Mouse (Mus musculus) MEL (cell line): ENCODE data around the gene Ifnar2. TPM values are rescaled to one million over a fixed set of nuclear protein-coding genes. Genes with fewer than 3 reads are reported as not detected.
A peak's percentile ranks its signal among the peaks of the same experiment; 100 is the strongest.

Experiments
- DNase-seq: peaks from one replicate; pipeline ENCODE4 v3.0.0; 2011; ENCODE audit warnings: low read depth, low spot score
- H3K27ac ChIP-seq: 2 replicates; pipeline ENCODE4 v1.5.1; 2012; ENCODE audit warnings: low read depth, mild to moderate bottlenecking, control low read depth, low read length, moderate library complexity; ENCODE audit not compliant: control insufficient read depth
- H3K27me3 ChIP-seq, 2 experiments: fragments of 150-350 bp in 1 of 2; sonication (generic) in 1 of 2; 2 replicates each; pipeline ENCODE4 v1.6.1; 2012; ENCODE audit warnings: low read length in 2 of 2, mild to moderate bottlenecking in 2 of 2, improper control_type of control experiment in 1 of 2, moderate library complexity in 1 of 2; ENCODE audit not compliant: insufficient read depth in 2 of 2, control insufficient read depth in 1 of 2
- H3K36me3 ChIP-seq, 2 experiments: 2 replicates each; pipeline ENCODE4 v1.6.1; 2012 to 2014; ENCODE audit warnings: low read length in 2 of 2, improper control_type of control experiment in 1 of 2, inconsistent platforms in 1 of 2, mild to moderate bottlenecking in 1 of 2; ENCODE audit not compliant: insufficient read depth in 2 of 2, control insufficient read depth in 1 of 2
- H3K4me1 ChIP-seq, 2 experiments: fragments of 150-350 bp in 1 of 2; sonication (generic) in 1 of 2; 2 replicates each; pipeline ENCODE4 v1.6.1; 2012; ENCODE audit warnings: low read length in 2 of 2, improper control_type of control experiment in 1 of 2, mild to moderate bottlenecking in 1 of 2; ENCODE audit not compliant: insufficient read depth in 2 of 2, control insufficient read depth in 1 of 2
- H3K4me3 ChIP-seq, 2 experiments: fragments of 150-350 bp in 1 of 2; sonication (generic) in 1 of 2; 2 replicates each; pipeline ENCODE4 v1.5.1; 2012; ENCODE audit warnings: low read depth in 2 of 2, low read length in 2 of 2, mild to moderate bottlenecking in 2 of 2, moderate library complexity in 2 of 2, control low read depth in 1 of 2, improper control_type of control experiment in 1 of 2; ENCODE audit not compliant: control insufficient read depth in 1 of 2, insufficient read depth in 1 of 2
- H3K79me2 ChIP-seq: 2 replicates; pipeline ENCODE4 v1.6.1; 2012; ENCODE audit warnings: mild to moderate bottlenecking, low read length, moderate library complexity; ENCODE audit not compliant: control insufficient read depth, poor library complexity, insufficient read depth
- H3K9ac ChIP-seq: 2 replicates; pipeline ENCODE4 v1.6.1; 2012; ENCODE audit warnings: low read depth, mild to moderate bottlenecking, control low read depth, low read length, moderate library complexity; ENCODE audit not compliant: control insufficient read depth, poor library complexity, severe bottlenecking
- H3K9me3 ChIP-seq: fragments of 150-350 bp; sonication (generic); replicated peaks from 2 replicates; pipeline ENCODE4 v1.6.1; 2012; ENCODE audit warnings: mild to moderate bottlenecking, low read length, improper control_type of control experiment, moderate library complexity; ENCODE audit not compliant: insufficient read depth
- BHLHE40 ChIP-seq: IDR thresholded peaks from 2 replicates; pipeline ENCODE4 v1.6.1; 2012; ENCODE audit warnings: low read depth, mild to moderate bottlenecking, inconsistent platforms, low read length, improper control_type of control experiment, borderline replicate concordance
- CHD2 ChIP-seq: IDR thresholded peaks from 2 replicates; pipeline ENCODE4 v1.6.1; 2011; ENCODE audit warnings: low read length, improper control_type of control experiment
- CTCF ChIP-seq, 3 experiments: IDR thresholded peaks in 2 of 3; conservative IDR thresholded peaks in 1 of 3; 2 replicates each; pipeline ENCODE4 v1.5.1; 2011 to 2012; ENCODE audit warnings: low read length in 3 of 3, low read depth in 2 of 3, mild to moderate bottlenecking in 2 of 3, improper control_type of control experiment in 1 of 3, inconsistent platforms in 1 of 3, mixed read lengths in 1 of 3, moderate library complexity in 1 of 3; ENCODE audit not compliant: control insufficient read depth in 1 of 3, insufficient read depth in 1 of 3, poor library complexity in 1 of 3, severe bottlenecking in 1 of 3
- E2F4 ChIP-seq: IDR thresholded peaks from 2 replicates; pipeline ENCODE4 v1.6.1; 2011; ENCODE audit warnings: low read depth, low read length, improper control_type of control experiment, borderline replicate concordance
- ELF1 ChIP-seq: IDR thresholded peaks from 2 replicates; pipeline ENCODE4 v1.6.1; 2014; ENCODE audit warnings: low read depth, mild to moderate bottlenecking, inconsistent platforms, low read length, improper control_type of control experiment, moderate library complexity
- EP300 ChIP-seq, 2 experiments: IDR thresholded peaks; 2 replicates each; pipeline ENCODE4 v1.6.1; 2011; ENCODE audit warnings: improper control_type of control experiment in 2 of 2, low read length in 2 of 2, low read depth in 1 of 2, mild to moderate bottlenecking in 1 of 2
- ETS1 ChIP-seq: IDR thresholded peaks from 2 replicates; pipeline ENCODE4 v1.6.1; 2012; ENCODE audit warnings: low read depth, mild to moderate bottlenecking, inconsistent platforms, low read length, improper control_type of control experiment, moderate library complexity
- GABPA ChIP-seq: IDR thresholded peaks from 2 replicates; pipeline ENCODE4 v1.6.1; 2012; ENCODE audit warnings: low read depth, mild to moderate bottlenecking, inconsistent platforms, low read length, improper control_type of control experiment, moderate library complexity
- GATA1 ChIP-seq: IDR thresholded peaks from 2 replicates; pipeline ENCODE4 v1.6.1; 2011; ENCODE audit warnings: low read depth, low read length, improper control_type of control experiment
- HCFC1 ChIP-seq: IDR thresholded peaks from 2 replicates; pipeline ENCODE4 v1.6.1; 2012; ENCODE audit warnings: low read depth, mild to moderate bottlenecking, inconsistent platforms, low read length, improper control_type of control experiment, moderate library complexity
- JUND ChIP-seq: IDR thresholded peaks from 2 replicates; pipeline ENCODE4 v1.6.1; 2011; ENCODE audit warnings: low read depth, mild to moderate bottlenecking, improper control_type of control experiment, low read length
- MAFK ChIP-seq: IDR thresholded peaks from 2 replicates; pipeline ENCODE4 v1.6.1; 2011; ENCODE audit warnings: low read depth, mild to moderate bottlenecking, low read length, improper control_type of control experiment, borderline replicate concordance
- MAX ChIP-seq: IDR thresholded peaks from 2 replicates; pipeline ENCODE4 v1.6.1; 2011; ENCODE audit warnings: low read length, improper control_type of control experiment
- MAZ ChIP-seq: IDR thresholded peaks from 2 replicates; pipeline ENCODE4 v1.6.1; 2012; ENCODE audit warnings: low read depth, mild to moderate bottlenecking, inconsistent platforms, low read length, improper control_type of control experiment
- MEF2A ChIP-seq: IDR thresholded peaks from 2 replicates; pipeline ENCODE4 v1.6.1; 2014; ENCODE audit warnings: low read depth, mild to moderate bottlenecking, inconsistent platforms, low read length, improper control_type of control experiment; ENCODE audit not compliant: poor library complexity, insufficient replicate concordance, severe bottlenecking; ENCODE audit errors: extremely low read depth
- MXI1 ChIP-seq: IDR thresholded peaks from 2 replicates; pipeline ENCODE4 v1.6.1; 2011; ENCODE audit warnings: mild to moderate bottlenecking, low read depth, low read length, improper control_type of control experiment
- MYB ChIP-seq: IDR thresholded peaks from 2 replicates; pipeline ENCODE4 v1.6.1; 2011; ENCODE audit warnings: mild to moderate bottlenecking, low read depth, low read length, improper control_type of control experiment
- MYC ChIP-seq: IDR thresholded peaks from 2 replicates; pipeline ENCODE4 v1.6.1; 2011; ENCODE audit warnings: low read depth, mild to moderate bottlenecking, low read length, improper control_type of control experiment, moderate library complexity
- NRF1 ChIP-seq: IDR thresholded peaks from 2 replicates; pipeline ENCODE4 v1.6.1; 2014; ENCODE audit warnings: low read depth, mild to moderate bottlenecking, inconsistent platforms, low read length, improper control_type of control experiment, moderate library complexity; ENCODE audit not compliant: poor library complexity, insufficient read depth, severe bottlenecking
- POLR2A ChIP-seq, 2 experiments: IDR thresholded peaks; 2 replicates each; pipeline ENCODE4 v1.6.1; 2011 to 2012; ENCODE audit warnings: low read length in 2 of 2, mild to moderate bottlenecking in 2 of 2, control low read depth in 1 of 2, improper control_type of control experiment in 1 of 2, low read depth in 1 of 2, moderate library complexity in 1 of 2; ENCODE audit not compliant: control insufficient read depth in 1 of 2, insufficient read depth in 1 of 2, poor library complexity in 1 of 2
- POLR2AphosphoS2 ChIP-seq: IDR thresholded peaks from 2 replicates; pipeline ENCODE4 v1.6.1; 2011; ENCODE audit warnings: low read length, improper control_type of control experiment
- POLR2AphosphoS5 ChIP-seq: IDR thresholded peaks from 2 replicates; pipeline ENCODE4 v1.6.1; 2012; ENCODE audit warnings: low read depth, borderline replicate concordance, mild to moderate bottlenecking, inconsistent platforms, low read length, moderate library complexity, mixed read lengths
- RAD21 ChIP-seq: IDR thresholded peaks from 2 replicates; pipeline ENCODE4 v1.6.1; 2011; ENCODE audit warnings: mild to moderate bottlenecking, low read depth, low read length, improper control_type of control experiment
- SIN3A ChIP-seq: IDR thresholded peaks from 2 replicates; pipeline ENCODE4 v1.6.1; 2012; ENCODE audit warnings: low read length, improper control_type of control experiment, inconsistent platforms
- SMC3 ChIP-seq: IDR thresholded peaks from 2 replicates; pipeline ENCODE4 v1.6.1; 2011; ENCODE audit warnings: low read depth, low read length, improper control_type of control experiment
- TAL1 ChIP-seq: IDR thresholded peaks from 2 replicates; pipeline ENCODE4 v1.6.1; 2012; ENCODE audit warnings: mild to moderate bottlenecking, inconsistent platforms, low read length, moderate library complexity, mixed read lengths
- TBP ChIP-seq: IDR thresholded peaks from 2 replicates; pipeline ENCODE4 v1.8.0; 2011; ENCODE audit warnings: low read depth, low read length, improper control_type of control experiment
- TCF12 ChIP-seq: IDR thresholded peaks from 2 replicates; pipeline ENCODE4 v1.6.1; 2014; ENCODE audit warnings: low read depth, mild to moderate bottlenecking, inconsistent platforms, low read length, improper control_type of control experiment, moderate library complexity
- UBTF ChIP-seq: IDR thresholded peaks from 2 replicates; pipeline ENCODE4 v1.6.1; 2012; ENCODE audit warnings: low read depth, mild to moderate bottlenecking, inconsistent platforms, low read length, improper control_type of control experiment, moderate library complexity, borderline replicate concordance; ENCODE audit not compliant: insufficient read depth
- USF2 ChIP-seq, 2 experiments: IDR thresholded peaks; 2 replicates each; pipeline ENCODE4 v1.6.1; 2011 to 2012; ENCODE audit warnings: improper control_type of control experiment in 2 of 2, low read length in 2 of 2, borderline replicate concordance in 1 of 2, inconsistent platforms in 1 of 2, low read depth in 1 of 2, mild to moderate bottlenecking in 1 of 2; ENCODE audit not compliant: insufficient read depth in 1 of 2
- ZC3H11A ChIP-seq: IDR thresholded peaks from 2 replicates; pipeline ENCODE4 v1.6.1; 2012; ENCODE audit warnings: low read depth, mild to moderate bottlenecking, inconsistent platforms, low read length, improper control_type of control experiment
- ZKSCAN1 ChIP-seq: IDR thresholded peaks from 2 replicates; pipeline ENCODE4 v1.6.1; 2012; ENCODE audit warnings: low read depth, mild to moderate bottlenecking, inconsistent platforms, low read length, improper control_type of control experiment, moderate library complexity
- ZMIZ1 ChIP-seq: IDR thresholded peaks from 2 replicates; pipeline ENCODE4 v1.6.1; 2012; ENCODE audit warnings: low read depth, mild to moderate bottlenecking, inconsistent platforms, low read length, improper control_type of control experiment, moderate library complexity
- ZNF384 ChIP-seq: IDR thresholded peaks from 2 replicates; pipeline ENCODE4 v1.6.1; 2012; ENCODE audit warnings: low read depth, mild to moderate bottlenecking, inconsistent platforms, low read length, improper control_type of control experiment
- polyA plus RNA-seq, 2 experiments: library from polyadenylated mRNA; stranded (reverse) in 1 of 2; unstranded in 1 of 2; fragments of >175 nt in 1 of 2; fragments of >200 nt in 1 of 2; gene quantifications; 2 replicates each; pipeline versions ENCODE4 v1.2.1 to v1.2.4; 2012; ENCODE audit warnings: low replicate concordance in 2 of 2, low read depth in 1 of 2; ENCODE audit not compliant: insufficient read length in 2 of 2, insufficient read depth in 1 of 2, missing spikeins in 1 of 2
- total RNA-seq: library from RNA; depleted of rRNA; stranded (reverse); fragments of 300-350 nt; gene quantifications from 2 replicates; pipeline ENCODE4 v1.2.3, GENCODE M21; 2012; rRNA removed

Gene Ifnar2
- total RNA-seq (21.8 and 24.1 TPM in 2 replicates), polyA plus RNA-seq (10 to 100 TPM in 1 of 2 experiments, not detected in 1; 38.3 TPM)

DNA sequence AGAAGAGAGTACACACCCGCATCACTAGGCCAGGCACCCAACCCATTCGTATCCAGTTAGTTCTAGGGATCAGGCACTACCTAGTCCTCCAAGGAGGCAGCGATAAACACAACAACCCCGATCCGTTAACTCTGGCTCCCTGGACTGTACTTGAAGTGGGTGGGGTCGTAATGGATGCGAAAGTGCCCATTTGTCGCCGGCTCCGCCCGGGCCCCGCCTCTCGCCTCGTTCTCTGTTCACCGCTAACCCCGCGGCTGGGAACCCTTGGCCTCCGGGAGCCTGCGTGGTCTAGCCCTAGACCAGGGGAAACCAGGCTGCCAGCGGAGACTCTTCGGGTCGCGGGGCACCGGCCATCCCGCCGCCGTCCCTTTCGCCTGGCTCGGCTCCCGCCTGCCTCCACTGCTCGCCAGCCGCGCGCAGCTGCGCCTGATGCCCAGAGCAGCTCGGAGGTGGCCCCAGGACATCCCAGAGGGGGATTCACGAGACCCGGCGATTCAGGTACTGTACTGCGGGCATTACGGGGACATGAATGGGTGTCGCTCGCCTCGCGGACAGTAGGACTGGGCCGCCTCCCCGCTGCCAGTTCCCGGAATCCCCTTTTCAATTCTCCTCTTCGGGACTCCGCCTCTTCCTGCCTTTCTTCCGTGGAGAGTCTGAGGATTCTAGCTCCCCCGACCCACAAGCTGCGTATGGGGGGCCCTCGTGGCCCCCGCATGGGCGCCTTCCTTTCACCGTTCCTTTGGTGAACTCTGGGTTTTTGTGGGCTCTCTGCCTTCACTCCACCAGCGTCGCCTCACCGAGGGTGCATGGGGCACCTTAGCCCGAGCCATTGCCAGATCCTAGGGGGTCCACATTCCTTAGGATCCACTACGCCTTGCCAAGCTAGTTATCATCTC is at the start of gene Ifnar2:
Ifnar2 (plus strand) TSS at position 207 of the 896 bp plus-strand sequence.
- Histone ChIP-seq H3K79me2 (peaks cover 23% of the 10 kb centered on the region), H3K27me3 (no peaks in the 10 kb centered on the region), H3K27ac (peak within 1 kb of the TSS; percentile 84), H3K4me1 (peaks cover 10% of the 10 kb centered on the region in 2 experiments), H3K9me3 (no peaks in the 10 kb centered on the region), H3K9ac (peak within 1 kb of the TSS; percentile 93), H3K36me3 (peaks cover 0 to 12% of the 10 kb centered on the region in 2 experiments; a peak in 2 of 4 replicates), H3K4me3 (peak within 1 kb of the TSS; percentile 90 to 93)
- DNase-seq = peak; percentile 89
- TF ChIP-seq HCFC1 (peak; percentile 53; the same call in 1 of the 2 replicates), RAD21 (no peak), ZNF384 (no peak), MYC (peak; percentile 82; the same call in 1 of the 2 replicates), TAL1 (no peak), CHD2 (no peak), ETS1 (peak; percentile 42; the same call in 1 of the 2 replicates), ELF1 (peak; percentile 38; the same call in 1 of the 2 replicates), BHLHE40 (no peak), SIN3A (peak; percentile 68), TCF12 (peak; percentile 41), POLR2AphosphoS2 (peak; percentile 68), JUND (no peak), CTCF (IDR thresholded peaks at IDR 0.05 in 2 of 3, conservative IDR thresholded peaks at IDR 0.05 in 1 of 3; ENCODE audit: control insufficient read depth in 1 of 3, insufficient read depth in 1 of 3, low read depth in 2 of 3, low read length in 3 of 3, poor library complexity in 1 of 3, severe bottlenecking in 1 of 3) (no peak), POLR2AphosphoS5 (no peak), MYB (no peak), MXI1 (peak; percentile 38; the same call in 1 of the 2 replicates), MEF2A (no peak), E2F4 (no peak), SMC3 (no peak; the same call in 1 of the 2 replicates), POLR2A (IDR thresholded peaks at IDR 0.05; ENCODE audit: control insufficient read depth in 1 of 2, insufficient read depth in 1 of 2, low read depth in 1 of 2, low read length in 2 of 2, poor library complexity in 1 of 2) (peak; percentile 43 to 67; a peak in 3 of 4 replicates), USF2 (IDR thresholded peaks at IDR 0.05; ENCODE audit: borderline replicate concordance in 1 of 2, insufficient read depth in 1 of 2, low read depth in 1 of 2, low read length in 2 of 2) (no peak), TBP (peak; percentile 57), MAFK (no peak), ZC3H11A (no peak), UBTF (no peak), MAZ (peak; percentile 67; the same call in 1 of the 2 replicates), GATA1 (no peak), ZMIZ1 (peak; percentile 32; the same call in 1 of the 2 replicates), GABPA (no peak), MAX (peak; percentile 46), ZKSCAN1 (no peak), NRF1 (no peak), EP300 (IDR thresholded peaks at IDR 0.05; ENCODE audit: low read depth in 1 of 2, low read length in 2 of 2) (0 out of 4 replicates have a peak, but pooled peaks of 1 of the 2 experiments have one; percentile 16)
